Mouse (Mus musculus) CH12.LX (cell line): ENCODE results near the gene Pgd. TPM values are rescaled to one million over a fixed set of nuclear protein-coding genes. Genes with fewer than 3 reads are reported as not detected.

Experiments
- DNase-seq: peaks from one replicate; pipeline ENCODE4 v3.0.0-alpha.2; 2013; ENCODE audit errors: extremely low read depth
- H3K27ac ChIP-seq: 2 replicates; pipeline ENCODE4 v1.5.1; 2012; ENCODE audit warnings: low read depth, mild to moderate bottlenecking, control low read depth, moderate library complexity; ENCODE audit not compliant: insufficient read depth
- H3K27me3 ChIP-seq: replicated peaks from 2 replicates; pipeline ENCODE3; 2012; ENCODE audit warnings: inconsistent platforms
- H3K36me3 ChIP-seq, 2 experiments: replicated peaks in 1 of 2; 2 replicates each; pipeline versions ENCODE3 to v1.6.1; 2012; ENCODE audit warnings: inconsistent platforms in 1 of 2, low read length in 1 of 2, mild to moderate bottlenecking in 1 of 2, mixed read lengths in 1 of 2, moderate library complexity in 1 of 2; ENCODE audit not compliant: control insufficient read depth in 1 of 2, insufficient read depth in 1 of 2
- H3K4me1 ChIP-seq, 2 experiments: 2 replicates each; pipeline ENCODE4 v1.6.1; 2012; ENCODE audit warnings: inconsistent platforms in 1 of 2, moderate library complexity in 1 of 2; ENCODE audit not compliant: insufficient read depth in 2 of 2, control insufficient read depth in 1 of 2
- H3K4me2 ChIP-seq: 2 replicates; pipeline ENCODE4 v1.6.1; 2012; ENCODE audit warnings: low read depth, mild to moderate bottlenecking, control low read depth; ENCODE audit not compliant: poor library complexity, insufficient read depth, severe bottlenecking
- H3K4me3 ChIP-seq, 3 experiments: fragments of 150-350 bp in 1 of 3; sonication (generic) in 1 of 3; replicated peaks in 1 of 3; 2 replicates each; pipeline versions ENCODE3 to v1.5.1; 2011 to 2012; ENCODE audit warnings: low read depth in 2 of 3, low read length in 2 of 3, mild to moderate bottlenecking in 2 of 3, moderate library complexity in 2 of 3, control low read depth in 1 of 3, improper control_type of control experiment in 1 of 3, inconsistent platforms in 1 of 3, mixed read lengths in 1 of 3; ENCODE audit not compliant: poor library complexity in 1 of 3
- H3K79me2 ChIP-seq: replicated peaks from 2 replicates; pipeline ENCODE4 v1.6.1; 2012; ENCODE audit warnings: mild to moderate bottlenecking, moderate library complexity; ENCODE audit not compliant: control insufficient read depth, poor library complexity, insufficient read depth, severe bottlenecking; ENCODE audit errors: extremely low read depth
- H3K9ac ChIP-seq: 2 replicates; pipeline ENCODE4 v1.6.1; 2012; ENCODE audit warnings: low read depth, mild to moderate bottlenecking, control low read depth, moderate library complexity; ENCODE audit not compliant: insufficient read depth
- H3K9me3 ChIP-seq: replicated peaks from 2 replicates; pipeline ENCODE3; 2012; ENCODE audit warnings: low read length, inconsistent platforms, mixed read lengths
- BHLHE40 ChIP-seq: IDR thresholded peaks from 2 replicates; pipeline ENCODE4 v1.6.1; 2011; ENCODE audit warnings: mild to moderate bottlenecking, low read depth, low read length, improper control_type of control experiment
- CTCF ChIP-seq, 2 experiments: IDR thresholded peaks in 1 of 2; conservative IDR thresholded peaks in 1 of 2; 2 replicates each; pipeline ENCODE4 v1.5.1; 2011 to 2012; ENCODE audit warnings: low read depth in 2 of 2, low read length in 2 of 2, improper control_type of control experiment in 1 of 2, inconsistent platforms in 1 of 2, mild to moderate bottlenecking in 1 of 2, moderate library complexity in 1 of 2
- ELF1 ChIP-seq: IDR thresholded peaks from 2 replicates; pipeline ENCODE4 v1.6.1; 2014; ENCODE audit warnings: low read depth, mild to moderate bottlenecking, inconsistent platforms, low read length, improper control_type of control experiment
- ETS1 ChIP-seq: conservative IDR thresholded peaks from 2 replicates; pipeline ENCODE4 v1.6.1; 2012; ENCODE audit warnings: low read depth, mild to moderate bottlenecking, inconsistent platforms, low read length, improper control_type of control experiment, moderate library complexity
- HCFC1 ChIP-seq: IDR thresholded peaks from 2 replicates; pipeline ENCODE4 v1.6.1; 2012; ENCODE audit warnings: low read depth, mild to moderate bottlenecking, inconsistent platforms, low read length, improper control_type of control experiment
- JUN ChIP-seq: IDR thresholded peaks from 2 replicates; pipeline ENCODE4 v1.6.1; 2011; ENCODE audit warnings: low read depth, mild to moderate bottlenecking, low read length, improper control_type of control experiment, moderate library complexity; ENCODE audit not compliant: insufficient read depth
- KAT2A ChIP-seq: IDR thresholded peaks from 2 replicates; pipeline ENCODE4 v1.6.1; 2012; ENCODE audit warnings: low read length, improper control_type of control experiment, inconsistent platforms; ENCODE audit not compliant: insufficient replicate concordance
- MAZ ChIP-seq: IDR thresholded peaks from 2 replicates; pipeline ENCODE4 v1.6.1; 2012; ENCODE audit warnings: low read depth, mild to moderate bottlenecking, inconsistent platforms, low read length, improper control_type of control experiment, moderate library complexity
- MEF2A ChIP-seq: IDR thresholded peaks from 2 replicates; pipeline ENCODE4 v1.6.1; 2014; ENCODE audit warnings: low read depth, mild to moderate bottlenecking, inconsistent platforms, low read length, improper control_type of control experiment, borderline replicate concordance
- NELFE ChIP-seq: IDR thresholded peaks from 2 replicates; pipeline ENCODE4 v1.6.1; 2011; ENCODE audit warnings: low read depth, low read length, improper control_type of control experiment
- POLR2AphosphoS2 ChIP-seq: IDR thresholded peaks from 2 replicates; pipeline ENCODE4 v1.6.1; 2011; ENCODE audit warnings: low read depth, low read length, improper control_type of control experiment
- RAD21 ChIP-seq: IDR thresholded peaks from 2 replicates; pipeline ENCODE4 v1.6.1; 2011; ENCODE audit warnings: low read depth, mild to moderate bottlenecking, low read length, improper control_type of control experiment, moderate library complexity
- SIN3A ChIP-seq: IDR thresholded peaks from 2 replicates; pipeline ENCODE4 v1.6.1; 2012; ENCODE audit warnings: low read length, improper control_type of control experiment, inconsistent platforms
- SMC3 ChIP-seq: IDR thresholded peaks from 2 replicates; pipeline ENCODE4 v1.6.1; 2011; ENCODE audit warnings: low read depth, low read length, improper control_type of control experiment
- USF1 ChIP-seq: IDR thresholded peaks from 2 replicates; pipeline ENCODE4 v1.6.1; 2014; ENCODE audit warnings: low read depth, mild to moderate bottlenecking, inconsistent platforms, low read length, improper control_type of control experiment
- USF2 ChIP-seq: conservative IDR thresholded peaks from 2 replicates; pipeline ENCODE4 v1.6.1; 2011; ENCODE audit warnings: low read depth, low read length, improper control_type of control experiment
- ZNF384 ChIP-seq: IDR thresholded peaks from 2 replicates; pipeline ENCODE4 v1.6.1; 2012; ENCODE audit warnings: low read depth, low read length, improper control_type of control experiment, inconsistent platforms
- dilution Hi-C: fragments of 300-500 bp; cut with MboI; formaldehyde crosslinking; loops from 2 replicates; pipeline ENCODE4 v1.14.3; 2020; ENCODE audit warnings: low sequenced_read_pairs; ENCODE audit not compliant: extremely low pct_unique_long_range_greater_than_20kb, extremely low pct_ligation_motif_present
- in situ Hi-C: fragments of 300-500 bp; cut with MboI; formaldehyde crosslinking; loops from 3 replicates; pipeline ENCODE4 v1.14.3; 2019; ENCODE audit warnings: low sequenced_read_pairs, low pct_ligation_motif_present, low pct_unique_long_range_greater_than_20kb, mixed read lengths
- polyA plus RNA-seq: library from polyadenylated mRNA; unstranded; fragments of >175 nt; gene quantifications from 2 replicates; pipeline ENCODE4 v1.2.1, GENCODE M21; 2012; ENCODE audit warnings: low read depth; ENCODE audit not compliant: insufficient read length
- total RNA-seq, 2 experiments: library from RNA; depleted of rRNA; stranded (reverse); fragments of 300-350 nt in 1 of 2; fragments of >200 nt in 1 of 2; gene quantifications; 2 replicates each; pipeline ENCODE4 v1.2.3; 2012 to 2014

Gene Pgd
- total and polyA plus RNA-seq, 3 experiments: 50.1 to 251 (median 51.6) TPM

GRCm38 (mm10) chr4:149164150-149164549 is 2.4 kb downstream of the Pgd start:
- Histone ChIP-seq H3K4me2 (0 out of 2 replicates have a peak overlapping the region, but pooled peaks have one; percentile 9), H3K36me3 (peaks cover 32 to 58% of the 10 kb centered on the region in 2 experiments), H3K9ac (no peak overlapping the region), H3K27me3 (no peaks in the 10 kb centered on the region), H3K27ac (no peak overlapping the region), H3K9me3 (no peaks in the 10 kb centered on the region), H3K4me1 (peaks cover 0 to 38% of the 10 kb centered on the region in 2 experiments; a peak in 2 of 4 replicates), H3K79me2 (peaks cover 14% of the 10 kb centered on the region), H3K4me3 (no peak overlapping the region)
- TF ChIP-seq ZNF384 (peak; percentile 36; the same call in 1 of the 2 replicates), POLR2AphosphoS2 (no peak), RAD21 (peak; percentile 46), CTCF (conservative IDR thresholded peaks at IDR 0.05 in 1 of 2, IDR thresholded peaks at IDR 0.05 in 1 of 2; ENCODE audit: low read depth in 2 of 2, low read length in 2 of 2) (peak in 1 of 2 experiments; percentile 58; a peak in 2 of 4 replicates), SMC3 (peak; percentile 36), ELF1 (no peak), MEF2A (no peak)
- dilution Hi-C loops (no loop called here), in situ Hi-C loops (loop anchor here (25.0 kb wide), 1 partner anchor 548 kb away; the partner anchor contains the start of gene Pik3cd)
- peak; percentile 48 for DNase-seq

- no peak overlapping the region for H3K9ac ChIP-seq
- H3K36me3 ChIP-seq: peaks cover 41 to 68% of the 10 kb centered on the region in 2 experiments
- H3K4me1 ChIP-seq: peaks cover 0 to 31% of the 10 kb centered on the region in 2 experiments; a peak in 2 of 4 replicates
- in situ Hi-C loops (loop anchor here (25.0 kb wide), 1 partner anchor 549 kb away; the partner anchor contains the start of gene Pik3cd), dilution Hi-C loops (no loop called here)
- TF ChIP-seq POLR2AphosphoS2: no peak
- no peak for TF ChIP-seq ETS1
- TF ChIP-seq SIN3A: no peak
- TF ChIP-seq MAZ: no peak
- TF ChIP-seq RAD21: no peak
- TF ChIP-seq CTCF (conservative IDR thresholded peaks at IDR 0.05 in 1 of 2, IDR thresholded peaks at IDR 0.05 in 1 of 2; ENCODE audit: low read depth in 2 of 2, low read length in 2 of 2): no peak
- no peak for TF ChIP-seq USF2
- no peak for TF ChIP-seq NELFE
- no peak for TF ChIP-seq HCFC1
- no peak for TF ChIP-seq JUN
- TF ChIP-seq KAT2A: no peak
- no peak for TF ChIP-seq USF1
- TF ChIP-seq BHLHE40: no peak
- DNase-seq: peak; percentile 37
- H3K79me2 ChIP-seq: peaks cover 14% of the 10 kb centered on the region
- H3K4me2 ChIP-seq: no peak overlapping the region
- H3K9me3 ChIP-seq: no peaks in the 10 kb centered on the region
- H3K27ac ChIP-seq: no peak overlapping the region
- no peaks in the 10 kb centered on the region for H3K27me3 ChIP-seq
- H3K4me3 ChIP-seq: no peak overlapping the region
Measured at GRCm38 (mm10) chr4:149163196-149163595, 3.4 kb downstream of the Pgd start.
